Mouse (Mus musculus) forebrain, embryonic 11.5 days (tissue): ENCODE data around the gene Twnk. TPM values are rescaled to one million over a fixed set of nuclear protein-coding genes. Genes with fewer than 3 reads are reported as not detected.
A peak's percentile ranks its signal among the peaks of the same experiment; 100 is the strongest.

ENCODE experiments used
- ATAC-seq: fragments of 200-750 bp; cut with Nextera tagmentation; replicated peaks from 2 replicates; pipeline ENCODE4 v1.8.0; 2017; ENCODE audit warnings: moderate TSS enrichment; ENCODE audit not compliant: low FRiP score
- DNase-seq: peaks from one replicate; pipeline ENCODE4 v3.0.0-alpha.2; 2017; ENCODE audit warnings: low spot score
- H3K27ac ChIP-seq: fragments of 300-500 bp; sonication (generic); 2 replicates; pipeline ENCODE4 v1.5.1; 2014; ENCODE audit warnings: low read depth, low read length
- H3K27me3 ChIP-seq: fragments of 300-500 bp; sonication (generic); 2 replicates; pipeline ENCODE4 v1.6.1; 2014; ENCODE audit warnings: mild to moderate bottlenecking, low read length, mixed read lengths; ENCODE audit not compliant: control insufficient read depth, insufficient read depth
- H3K36me3 ChIP-seq: fragments of 300-500 bp; sonication (generic); 2 replicates; pipeline ENCODE4 v1.6.1; 2014; ENCODE audit warnings: mild to moderate bottlenecking, low read length, moderate library complexity, mixed read lengths; ENCODE audit not compliant: control insufficient read depth, insufficient read depth
- H3K4me1 ChIP-seq: fragments of 300-500 bp; sonication (generic); replicated peaks from 2 replicates; pipeline ENCODE4 v1.6.1; 2014; ENCODE audit warnings: low read length, mixed read lengths; ENCODE audit not compliant: control insufficient read depth, insufficient read depth
- H3K4me2 ChIP-seq: fragments of 300-500 bp; sonication (generic); 2 replicates; pipeline ENCODE4 v1.6.1; 2014; ENCODE audit warnings: low read depth, mild to moderate bottlenecking, low read length, moderate library complexity, mixed read lengths; ENCODE audit not compliant: severe bottlenecking
- H3K4me3 ChIP-seq: fragments of 300-500 bp; sonication (generic); 2 replicates; pipeline ENCODE4 v1.5.1; 2014; ENCODE audit warnings: low read depth, low read length
- H3K9ac ChIP-seq: fragments of 300-500 bp; sonication (generic); 2 replicates; pipeline ENCODE4 v1.6.1; 2014; ENCODE audit warnings: low read length
- H3K9me3 ChIP-seq: fragments of 300-500 bp; sonication (generic); 2 replicates; pipeline ENCODE4 v1.6.1; 2016; ENCODE audit warnings: low read length, mixed read lengths; ENCODE audit not compliant: control insufficient read depth
- WGBS: fragments of 180-500 bp; shearing (Covaris S2); extraction: QIAGEN DNeasy Blood & Tissue Kit; methylation state at CpG from one replicate; pipeline ENCODE4 v1.1.7; 2014; 5-methylcytosine and 5-hydroxymethylcytosine counted together
- polyA plus RNA-seq: library from polyadenylated mRNA; unstranded; fragments of >200 nt; fragmentation: Nextera tagmentation; extraction: Ambion mirVana; gene quantifications from 2 replicates; pipeline ENCODE4 v1.2.1, GENCODE M21; 2014

Twnk gene
- polyA plus RNA-seq, 1 experiment from 2014 or later, result 19.9 TPM

DNA sequence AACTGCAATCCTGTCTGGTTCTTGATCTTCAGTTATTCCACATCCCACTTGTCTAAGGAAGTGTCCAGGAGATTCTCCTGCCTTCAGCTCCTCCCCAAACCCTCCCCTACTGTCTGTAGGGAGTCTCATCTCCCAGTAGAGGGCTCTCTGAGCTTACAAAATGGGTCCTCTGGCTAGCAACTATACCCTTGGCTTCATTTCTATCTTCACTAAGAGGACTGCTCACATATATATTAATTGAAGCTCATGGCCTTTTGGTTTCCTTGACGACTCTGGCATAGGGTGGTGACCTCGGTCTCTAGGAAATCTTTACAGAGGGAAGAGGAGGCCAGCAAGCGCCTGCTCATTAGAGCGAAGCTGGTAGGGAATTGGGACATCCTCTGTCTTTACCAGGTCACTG, 50.9 kb downstream of the Twnk start:
- Histone ChIP-seq H3K4me3 (no peak overlapping the region), H3K27ac (no peak overlapping the region), H3K9me3 (no peaks in the 10 kb centered on the region), H3K9ac (no peak overlapping the region), H3K4me1 (peaks cover 7% of the 10 kb centered on the region; the same call in 1 of the 2 replicates), H3K36me3 (no peaks in the 10 kb centered on the region), H3K4me2 (no peak overlapping the region), H3K27me3 (no peaks in the 10 kb centered on the region)
- no peak for DNase-seq
- WGBS, result 53% methylated on average over 4 of the region's 4 CpGs
- ATAC-seq, result no peak

DNA sequence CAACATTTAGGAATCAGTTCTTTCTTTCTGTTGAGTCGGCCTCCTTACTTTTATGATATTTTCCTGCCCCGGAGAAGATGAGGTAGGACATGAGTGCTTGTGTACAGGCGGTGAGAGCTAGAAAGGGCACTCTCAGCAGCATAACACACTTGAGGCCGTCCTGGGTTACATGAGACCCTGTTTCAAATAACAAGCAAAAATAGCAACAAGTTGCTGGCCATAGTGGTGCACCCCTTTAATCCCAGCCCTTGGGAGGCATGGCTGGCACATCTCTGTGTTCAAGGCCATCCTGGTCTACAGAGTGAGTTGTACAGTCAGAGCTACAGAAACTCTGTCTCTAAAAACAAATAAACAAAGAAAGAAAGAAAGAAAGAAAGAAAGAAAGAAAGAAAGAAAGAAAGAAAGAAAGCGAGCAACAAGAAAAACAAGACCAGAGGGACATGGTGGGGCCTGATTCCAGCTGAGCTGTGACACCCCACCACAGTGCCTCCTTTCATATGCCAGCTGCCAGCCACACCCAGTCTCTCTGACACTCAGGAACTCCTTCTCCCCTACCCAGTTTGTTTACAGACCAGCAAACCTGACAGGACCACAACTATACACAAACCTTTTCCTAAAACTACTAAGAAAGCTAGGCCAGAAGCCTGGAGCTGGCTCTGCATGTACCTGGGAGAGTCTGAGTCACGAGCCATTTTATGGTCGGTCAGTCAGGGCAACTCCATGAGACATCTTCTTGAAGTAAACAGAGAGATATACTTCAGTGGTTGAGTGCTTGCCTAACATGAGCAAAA, 51.6 kb downstream of the Twnk start:
- DNase-seq (no peak), ATAC-seq (no peak)
- Histone ChIP-seq H3K27me3 (no peaks in the 10 kb centered on the region), H3K4me3 (peak overlapping the region; percentile 58; the same call in 1 of the 2 replicates), H3K36me3 (no peaks in the 10 kb centered on the region), H3K9me3 (no peaks in the 10 kb centered on the region), H3K27ac (0 out of 2 replicates have a peak overlapping the region, but pooled peaks have one; percentile 96), H3K4me2 (peak overlapping the region; percentile 90), H3K9ac (peak overlapping the region; percentile 67; the same call in 1 of the 2 replicates), H3K4me1 (peaks cover 7% of the 10 kb centered on the region; the same call in 1 of the 2 replicates)
- WGBS, result 89% methylated on average over 7 of the region's 7 CpGs

DNA sequence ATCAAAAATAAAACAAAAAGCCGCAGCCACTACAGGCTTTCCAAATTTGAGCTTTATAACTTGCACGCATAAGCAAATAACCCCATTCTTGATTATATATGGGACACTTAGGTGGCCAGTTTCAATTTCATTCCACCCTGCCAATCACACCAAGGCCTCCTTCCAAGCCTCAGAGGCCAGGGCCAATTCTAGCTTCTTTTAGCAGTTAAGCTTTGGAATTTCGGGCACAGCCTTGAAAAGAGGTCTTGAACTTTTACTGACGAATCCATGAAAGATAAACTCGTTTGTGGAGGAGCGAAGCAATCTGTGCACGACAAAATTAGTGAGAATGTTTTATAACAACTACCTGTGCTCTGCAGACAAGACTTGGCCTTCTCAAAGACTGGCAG, 52.3 kb downstream of the Twnk start:
- Histone ChIP-seq H3K27ac (peak overlapping the region; percentile 96), H3K9me3 (no peaks in the 10 kb centered on the region), H3K27me3 (no peaks in the 10 kb centered on the region), H3K9ac (peak overlapping the region; percentile 67), H3K4me2 (peak overlapping the region; percentile 90), H3K36me3 (no peaks in the 10 kb centered on the region), H3K4me3 (peak overlapping the region; percentile 58), H3K4me1 (peaks cover 7% of the 10 kb centered on the region; the same call in 1 of the 2 replicates)
- 50% methylated on average over 7 of the region's 7 CpGs for WGBS
- DNase-seq (no peak), ATAC-seq (no peak)

DNA sequence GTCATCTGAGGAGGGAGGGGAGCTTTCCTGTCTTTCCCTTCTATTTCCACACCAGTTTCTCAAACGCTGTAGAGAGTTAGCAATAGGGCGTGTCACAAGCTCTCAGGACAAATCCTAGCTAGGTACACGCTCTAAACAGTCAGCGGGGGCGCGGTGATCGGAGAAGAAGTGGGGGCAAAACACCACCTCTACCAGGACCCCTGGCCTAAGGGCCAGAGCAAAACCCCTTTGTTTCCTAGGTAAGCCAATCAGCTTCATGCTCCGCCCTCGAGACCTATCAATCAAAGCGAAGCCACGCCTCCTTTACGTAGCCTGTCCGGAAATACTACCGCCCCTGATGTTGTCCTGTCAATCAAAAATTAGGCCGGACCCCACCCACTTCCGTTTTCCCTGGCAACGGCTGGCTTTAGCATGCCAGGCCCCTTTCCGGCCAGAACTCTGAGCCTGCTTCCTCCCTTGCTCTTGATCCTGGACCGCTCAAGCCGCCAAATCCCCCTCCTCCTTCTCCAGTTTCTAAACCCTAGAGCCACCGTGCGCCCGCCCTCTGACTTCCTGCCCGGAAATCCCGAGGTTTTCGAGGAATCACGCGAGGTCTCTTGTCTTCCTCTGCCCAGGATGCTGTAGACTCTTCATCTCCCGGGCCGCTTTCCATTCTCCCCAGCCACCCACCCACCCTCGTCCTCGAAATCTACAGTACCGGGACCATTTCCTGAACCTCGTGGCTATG, 52.8 kb downstream of the Twnk start:
- DNase-seq, result peak; percentile 96
- peak; percentile 97 for ATAC-seq
- Histone ChIP-seq H3K9me3 (no peaks in the 10 kb centered on the region), H3K27ac (peak overlapping the region; percentile 96), H3K9ac (peak overlapping the region; percentile 85), H3K4me1 (peaks cover 7% of the 10 kb centered on the region; the same call in 1 of the 2 replicates), H3K36me3 (no peaks in the 10 kb centered on the region), H3K4me3 (peak overlapping the region; percentile 58), H3K27me3 (no peaks in the 10 kb centered on the region), H3K4me2 (peak overlapping the region; percentile 90)
- WGBS, result under 1% methylated on average over 34 of the region's 34 CpGs

DNA sequence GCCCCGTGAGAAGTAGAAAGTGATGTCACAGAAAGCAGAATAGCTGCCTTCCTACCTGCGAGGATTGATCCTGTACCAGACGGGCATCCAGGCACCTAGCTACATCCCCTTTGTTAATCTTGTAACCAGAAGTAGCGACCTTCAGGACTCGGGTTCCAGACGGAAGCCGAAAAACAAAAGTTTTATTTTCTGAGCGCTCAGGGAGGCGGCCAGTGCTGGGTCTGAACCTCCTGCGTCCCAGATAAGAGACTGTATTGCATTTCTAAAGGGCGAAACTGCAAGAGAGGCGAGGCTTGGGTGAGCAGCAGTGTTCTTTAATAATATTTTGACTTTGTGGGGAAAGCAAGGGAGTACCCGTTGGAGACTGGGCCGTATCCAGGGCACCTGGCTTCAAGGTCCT, 53.4 kb downstream of the Twnk start:
- DNase-seq, result no peak
- peak overlapping the region; percentile 96 for H3K27ac ChIP-seq

More for the DNA sequence above, 53.4 kb downstream of the Twnk start:
- H3K27me3 ChIP-seq, result no peaks in the 10 kb centered on the region
- no peaks in the 10 kb centered on the region for H3K36me3 ChIP-seq
- H3K4me3 ChIP-seq, result peak overlapping the region; percentile 58
- no peaks in the 10 kb centered on the region for H3K9me3 ChIP-seq
- H3K4me2 ChIP-seq, result peak overlapping the region; percentile 90
- 1% methylated on average over 14 of the region's 14 CpGs for WGBS
- H3K4me1 ChIP-seq, result peaks cover 9% of the 10 kb centered on the region; the same call in 1 of the 2 replicates
- no peak for ATAC-seq
- peak overlapping the region; percentile 85 for H3K9ac ChIP-seq

Other genes with a start within 250 kb of the Twnk start
- 0.20 and 0.39 TPM in 2 replicates for gene Pax2, start 249.6 kb upstream of the Twnk start, polyA plus RNA-seq
- gene Slf2, start 74.5 kb upstream of the Twnk start, polyA plus RNA-seq, result 55.6 and 59.3 TPM in 2 replicates
- 7.1 and 7.4 TPM in 2 replicates for gene Sema4g, start 16.6 kb upstream of the Twnk start, polyA plus RNA-seq
- 71.4 and 78.1 TPM in 2 replicates for gene Mrpl43, start 779 bp downstream of the Twnk start, polyA plus RNA-seq
- gene Lzts2, start 8.8 kb downstream of the Twnk start, polyA plus RNA-seq, result 52.7 and 56.9 TPM in 2 replicates
- gene Pdzd7, start 40.1 kb downstream of the Twnk start, polyA plus RNA-seq, result 0.61 and 0.63 TPM in 2 replicates
- 15.4 and 18.7 TPM in 2 replicates for gene Sfxn3, start 41.8 kb downstream of the Twnk start, polyA plus RNA-seq
- 0.20 and 0.31 TPM in 2 replicates for gene Kazald1, start 69.6 kb downstream of the Twnk start, polyA plus RNA-seq
- gene Tlx1, start 145.0 kb downstream of the Twnk start, polyA plus RNA-seq, result not detected in 2 replicates
- gene Lbx1, start 230.1 kb downstream of the Twnk start, polyA plus RNA-seq, result 0.11 TPM in 1 of 2 replicates, not detected in the other